Mouse (Mus musculus): ENCODE data around the gene Chit1.

The Chit1 gene

DNA sequence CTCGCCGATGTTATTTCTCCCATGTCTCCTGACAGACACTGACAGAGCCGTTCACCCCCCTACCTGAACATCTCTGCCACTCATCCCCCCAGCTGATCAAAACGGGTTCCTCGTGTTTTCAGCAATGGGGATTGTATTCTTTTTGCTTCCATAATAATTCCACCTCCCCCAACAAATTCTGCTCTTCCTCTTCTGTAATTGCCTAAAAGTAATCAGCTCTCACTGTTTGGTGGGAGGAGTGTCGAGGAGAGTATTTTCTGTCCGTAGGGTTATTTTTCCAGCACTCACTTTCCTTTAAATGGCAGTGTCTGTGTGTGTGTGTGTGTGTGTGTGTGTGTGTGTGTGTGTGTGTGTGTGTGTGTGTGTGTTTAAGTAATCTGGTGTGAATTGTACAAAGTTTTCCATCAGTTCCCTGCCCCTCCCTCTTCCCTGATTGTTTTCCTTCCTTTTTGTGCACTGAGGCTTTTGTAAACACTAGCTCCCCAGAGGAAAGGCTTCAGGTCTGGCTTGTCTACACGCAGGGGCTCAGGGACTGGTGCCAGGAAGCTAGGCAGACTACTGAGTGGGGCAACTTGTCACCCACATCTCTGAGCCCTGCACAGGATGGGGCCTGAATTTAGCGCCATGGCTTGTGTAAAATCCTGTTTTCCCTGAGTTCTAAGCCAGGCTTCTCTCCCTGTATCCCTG lies 31.4 kb upstream of the Chit1 start:
- peak; percentile 69 to 70 for DNase-seq

DNA sequence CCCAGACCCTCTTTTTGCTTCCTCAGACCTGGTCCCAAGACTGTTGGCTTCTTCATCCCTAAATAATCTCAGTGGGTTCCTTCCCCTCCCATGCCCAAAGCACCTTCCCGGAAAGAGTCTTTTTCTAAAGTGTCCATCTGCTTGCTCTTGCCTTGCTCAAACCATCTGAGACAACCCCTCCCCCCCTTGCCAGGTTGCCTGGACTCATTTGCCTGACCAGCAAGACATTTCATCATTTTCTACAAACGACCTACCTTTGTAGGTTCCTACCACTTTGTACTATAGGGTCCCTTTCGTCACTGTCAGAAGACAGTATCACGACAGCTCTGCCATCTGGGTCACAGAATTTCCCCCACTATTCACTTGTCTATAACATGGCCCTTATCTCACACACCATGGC lies 30.6 kb upstream of the Chit1 start:
- peak; percentile 65 to 68 for DNase-seq

DNA sequence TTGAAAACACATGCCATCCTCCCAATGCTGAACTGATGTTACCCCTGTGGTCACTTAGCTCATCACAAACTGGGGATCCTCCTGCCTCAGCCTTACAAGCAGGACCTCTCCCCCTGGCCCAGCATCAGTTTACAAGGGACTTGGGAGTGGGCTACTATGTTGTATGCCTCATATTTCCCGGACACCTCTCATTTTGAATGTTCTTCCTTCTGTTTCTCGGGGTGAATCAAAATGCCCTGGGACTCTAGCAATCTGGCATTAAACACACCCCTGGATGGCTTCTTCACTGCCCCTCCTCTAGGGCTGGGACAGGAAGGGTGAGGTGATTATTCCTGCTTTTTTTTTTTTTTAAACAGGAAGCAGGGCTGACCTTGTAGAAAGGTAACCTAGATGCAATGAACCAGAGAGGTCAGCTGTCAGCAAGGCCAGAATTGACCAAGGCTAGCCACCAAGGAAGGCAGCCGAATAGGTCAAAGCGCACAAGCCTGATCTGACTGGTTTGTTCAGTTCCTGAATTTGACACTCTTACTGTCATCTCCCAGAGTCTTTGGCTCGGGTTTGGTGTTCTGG lies 30.1 kb upstream of the Chit1 start:
- DNase-seq = no peak

DNA sequence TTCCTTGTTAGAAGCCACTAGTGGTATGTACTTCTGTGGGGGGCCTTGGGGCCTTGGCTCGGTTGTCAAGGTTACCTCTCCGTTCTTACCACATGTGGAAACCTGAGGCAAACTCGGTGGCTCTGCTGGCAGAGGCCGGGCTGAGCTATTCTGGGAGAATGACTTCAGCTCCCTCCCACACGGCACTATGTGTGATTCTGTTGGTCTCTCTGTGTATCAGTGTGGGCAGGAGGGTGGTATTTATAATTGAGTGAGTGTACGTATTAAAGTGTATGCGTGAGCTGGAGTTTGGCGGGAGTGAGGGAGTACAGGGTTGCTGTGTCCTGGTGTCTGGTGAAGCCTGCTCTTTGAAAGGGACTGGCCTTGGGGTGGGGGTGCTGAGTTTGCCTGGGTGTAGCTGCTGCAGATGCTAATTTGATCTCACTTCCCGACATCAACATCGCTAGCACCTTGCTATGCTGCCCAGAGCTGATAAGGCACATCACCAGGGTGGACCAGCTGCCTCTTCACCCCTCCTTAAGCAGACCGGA lies 28.0 kb upstream of the Chit1 start:
- DNase-seq = peak in 1 of 2 experiments; percentile 44

DNA sequence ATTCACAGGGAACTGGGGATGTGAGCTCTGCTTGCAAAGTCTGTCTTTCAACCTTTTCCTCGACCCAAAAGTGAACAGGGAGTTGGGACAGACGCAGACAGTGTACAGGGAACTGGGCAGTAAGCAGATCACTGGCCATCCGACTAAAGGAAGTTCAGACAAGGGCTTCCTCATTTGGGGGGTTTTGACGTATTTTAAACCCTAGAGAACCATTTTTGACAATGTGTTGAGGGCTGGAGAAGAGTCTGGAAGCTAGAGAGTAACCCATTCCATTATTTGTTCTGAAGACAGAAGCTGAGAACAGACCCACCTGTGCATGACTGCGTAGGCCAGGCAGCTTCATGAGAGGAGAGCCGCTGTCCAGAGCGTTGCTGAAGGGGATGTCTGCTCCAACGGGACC lies 27.4 kb upstream of the Chit1 start:
- DNase-seq = no peak

DNA sequence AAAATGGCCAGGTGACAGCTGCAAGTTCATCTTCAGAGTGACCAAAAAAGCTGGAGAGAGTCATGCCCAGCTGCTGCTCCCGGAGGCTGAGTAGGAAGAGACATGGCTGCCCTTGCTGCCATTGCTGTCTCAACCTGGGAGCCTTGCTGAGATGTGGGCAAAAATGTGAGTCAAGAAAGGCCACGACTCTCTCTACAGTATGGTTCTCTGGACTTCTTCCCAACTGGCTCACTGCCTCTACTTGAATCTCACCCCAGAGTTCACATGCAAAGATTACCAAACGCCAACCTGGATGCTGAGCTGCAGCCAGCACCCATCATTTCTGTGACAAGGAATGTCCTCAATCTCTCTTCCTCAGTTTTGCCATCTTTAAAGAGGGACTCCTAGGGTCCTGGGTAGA lies 26.9 kb upstream of the Chit1 start:
- DNase-seq = peak; percentile 81 to 86

DNA sequence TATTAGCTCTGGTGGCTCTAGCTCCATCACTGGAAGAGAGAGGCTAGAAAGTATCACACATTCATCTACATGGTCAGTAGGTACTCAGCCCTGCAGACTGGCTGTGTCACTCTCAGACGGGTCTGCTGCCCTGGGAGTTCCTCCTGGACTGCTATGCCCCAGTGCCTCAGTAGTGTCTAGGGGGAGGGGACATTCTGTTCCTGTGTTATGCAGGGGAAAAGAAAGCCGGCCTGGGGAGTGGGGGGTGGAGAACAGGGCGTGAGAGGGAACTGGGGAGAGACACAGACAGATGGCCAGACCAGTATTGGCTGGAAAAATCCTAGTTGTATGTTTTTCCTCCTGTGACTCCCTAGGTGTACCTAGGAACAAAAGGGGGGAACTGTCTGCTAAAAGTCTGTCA lies 25.0 kb upstream of the Chit1 start:
- no peak for DNase-seq

DNA sequence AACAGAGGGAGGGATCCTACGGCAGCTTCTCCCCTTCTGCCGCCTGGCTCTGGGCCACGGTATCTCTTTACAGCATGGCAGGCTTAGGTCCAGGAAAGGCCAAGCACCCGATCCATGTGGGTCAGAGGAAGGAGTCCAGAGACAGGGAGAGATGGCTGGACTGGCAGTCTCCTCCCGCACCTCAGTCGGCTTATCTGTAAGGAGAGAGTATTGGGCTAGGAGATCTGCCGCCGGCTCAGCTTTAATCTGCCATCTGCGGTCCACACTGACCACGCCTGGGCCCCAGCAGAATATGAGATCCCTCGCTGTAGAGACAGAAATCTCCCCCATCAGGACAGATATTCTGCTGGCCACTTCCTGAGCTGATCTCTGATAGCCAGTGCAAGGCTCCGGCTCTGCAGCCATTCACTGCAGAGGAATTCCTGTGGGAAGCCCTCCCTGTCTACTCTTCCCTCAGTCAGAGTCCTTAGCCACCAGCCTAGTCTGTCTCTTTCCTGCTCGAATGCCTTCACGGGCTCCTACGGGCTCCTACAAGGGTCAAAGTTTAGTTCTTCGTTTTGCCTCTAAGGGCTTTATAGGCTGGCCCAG lies 24.1 kb upstream of the Chit1 start:
- DNase-seq = peak; percentile 84 to 87

DNA sequence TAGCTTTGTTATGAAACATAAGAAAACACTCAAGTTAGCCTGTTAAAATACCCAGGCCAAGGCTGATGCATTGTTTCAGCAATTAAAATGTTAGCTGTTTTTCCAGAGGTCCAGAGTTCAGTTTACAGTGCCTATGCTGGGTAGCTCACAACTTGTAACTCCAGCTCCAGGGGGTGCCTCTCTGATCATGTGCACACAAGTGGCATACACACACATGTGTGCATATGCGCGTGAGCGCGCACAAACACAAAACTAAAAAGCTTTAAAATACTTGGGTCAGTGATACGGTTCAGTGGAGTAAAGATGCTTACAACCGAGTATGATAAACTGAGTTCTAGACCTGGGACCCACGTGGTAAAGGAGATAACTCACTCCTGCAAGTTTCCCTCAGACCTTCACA lies 22.0 kb upstream of the Chit1 start:
- DNase-seq = no peak

DNA sequence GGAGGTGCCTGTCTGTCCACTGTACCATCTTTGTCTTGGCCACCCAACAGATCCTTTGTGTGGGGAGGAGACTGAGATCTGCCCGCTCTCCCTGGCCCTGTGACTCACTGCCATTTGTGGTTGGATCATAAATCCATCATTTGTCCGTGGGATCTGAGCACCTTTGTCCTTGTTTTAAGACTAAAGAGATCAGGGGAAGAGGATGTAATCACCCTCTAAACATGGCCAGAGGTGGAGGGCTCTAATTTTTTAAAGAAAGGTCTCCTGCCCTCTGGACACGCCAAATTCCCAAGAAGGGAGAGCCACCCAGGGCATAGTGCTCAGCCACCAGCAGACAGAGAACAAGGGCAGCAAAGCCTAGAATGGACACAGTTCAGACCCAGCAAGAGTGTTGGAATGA lies 19.2 kb upstream of the Chit1 start:
- DNase-seq = no peak

DNA sequence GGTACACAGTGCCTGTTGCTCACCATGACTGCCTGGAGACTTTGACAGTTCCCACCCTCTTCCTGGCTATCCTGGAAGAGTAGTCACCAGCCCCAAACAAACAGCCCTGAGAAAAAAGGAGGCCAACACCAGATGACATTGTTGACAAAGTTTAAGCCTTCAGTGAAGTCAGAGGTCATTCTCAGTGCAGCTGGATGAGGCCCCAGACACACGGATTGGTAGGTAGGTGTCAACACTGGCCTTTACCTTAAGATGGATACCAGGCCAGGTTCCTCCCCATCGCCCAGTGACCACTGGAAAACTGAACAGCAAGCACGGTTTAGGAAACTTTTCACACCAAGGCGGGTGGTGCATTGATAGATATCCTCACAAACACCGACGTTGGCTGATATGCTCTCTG lies 18.7 kb upstream of the Chit1 start:
- DNase-seq = no peak

DNA sequence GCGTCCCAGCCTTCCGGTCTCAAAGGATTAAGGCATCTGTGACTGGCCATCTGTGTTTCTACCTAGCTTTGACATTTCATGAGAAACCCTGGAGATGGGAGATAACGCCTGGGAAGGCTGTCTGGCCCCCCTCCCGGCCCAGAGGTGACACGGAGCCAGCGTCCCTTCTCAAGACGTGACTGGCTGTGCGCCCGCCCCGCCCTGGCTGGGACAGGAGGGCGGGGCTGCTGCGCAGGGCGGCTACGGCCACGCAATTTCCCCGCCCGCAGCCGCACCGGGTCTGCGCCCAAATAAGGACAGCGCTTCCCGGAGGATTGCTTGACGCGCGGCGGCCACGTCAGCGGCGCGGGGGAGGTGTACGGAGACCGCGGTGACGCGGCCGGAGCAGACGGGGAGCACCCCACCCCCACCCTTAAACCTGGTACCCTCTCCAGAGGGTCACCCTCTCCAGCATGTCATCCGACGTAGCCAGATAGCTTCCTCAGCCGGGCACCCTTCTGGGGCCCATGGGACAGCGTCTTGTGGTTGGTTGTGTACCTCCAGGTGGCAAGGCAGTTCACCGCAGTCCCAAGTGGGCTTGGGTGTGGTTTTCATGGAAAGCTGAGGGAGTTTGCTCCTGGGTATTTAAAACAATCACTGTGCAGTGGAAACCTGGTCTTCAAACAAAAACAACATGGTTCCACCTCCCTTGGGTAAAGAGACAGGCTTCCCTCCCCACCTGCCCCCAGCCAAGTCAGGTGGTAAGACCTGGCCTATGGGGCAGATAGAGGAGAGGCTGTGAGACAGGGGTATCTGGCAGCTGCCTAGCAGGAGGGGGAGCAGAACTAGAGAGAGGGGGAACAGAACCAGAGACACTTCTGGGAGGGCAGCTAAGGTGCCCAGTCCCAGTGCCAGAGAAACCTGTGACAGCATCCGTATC lies 17.9 kb upstream of the Chit1 start:
- peak; percentile 91 to 92 for DNase-seq

DNA sequence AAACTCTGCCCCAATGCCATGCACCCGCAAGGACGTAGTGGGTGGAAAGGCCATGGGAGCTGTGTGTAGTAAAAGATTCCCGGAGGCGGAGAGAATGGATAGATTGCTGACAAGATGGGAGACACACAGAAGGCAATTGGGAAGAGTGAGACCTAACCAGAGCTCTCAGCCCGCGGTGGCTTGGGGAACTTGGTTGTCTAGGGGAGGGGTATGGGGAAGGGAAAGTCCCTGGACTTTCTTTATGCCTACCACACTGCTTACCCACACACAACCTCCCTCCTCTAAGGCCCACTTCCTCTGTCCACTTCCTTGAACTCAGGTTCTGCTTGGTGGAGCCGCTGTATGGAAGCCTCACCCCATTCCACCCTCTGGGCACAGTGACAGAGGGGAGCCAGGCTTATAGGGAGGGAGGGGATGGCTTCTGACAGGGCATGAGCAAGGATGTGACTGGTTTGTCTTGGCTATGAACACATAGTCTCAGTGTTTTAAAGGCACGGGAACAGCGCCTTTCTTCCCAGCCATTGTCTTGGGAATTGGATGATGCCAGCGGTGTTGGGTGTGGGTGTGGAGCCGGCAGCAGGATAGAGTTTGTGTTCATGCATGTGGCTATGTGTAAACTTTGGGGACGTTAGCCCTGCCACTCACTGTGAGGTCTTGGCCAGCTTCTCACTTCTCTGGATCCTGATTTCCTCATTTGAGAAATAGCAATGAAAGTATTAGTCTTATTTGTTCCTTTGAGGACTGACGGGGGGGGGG lies 17.1 kb upstream of the Chit1 start:
- no peak for DNase-seq

DNA sequence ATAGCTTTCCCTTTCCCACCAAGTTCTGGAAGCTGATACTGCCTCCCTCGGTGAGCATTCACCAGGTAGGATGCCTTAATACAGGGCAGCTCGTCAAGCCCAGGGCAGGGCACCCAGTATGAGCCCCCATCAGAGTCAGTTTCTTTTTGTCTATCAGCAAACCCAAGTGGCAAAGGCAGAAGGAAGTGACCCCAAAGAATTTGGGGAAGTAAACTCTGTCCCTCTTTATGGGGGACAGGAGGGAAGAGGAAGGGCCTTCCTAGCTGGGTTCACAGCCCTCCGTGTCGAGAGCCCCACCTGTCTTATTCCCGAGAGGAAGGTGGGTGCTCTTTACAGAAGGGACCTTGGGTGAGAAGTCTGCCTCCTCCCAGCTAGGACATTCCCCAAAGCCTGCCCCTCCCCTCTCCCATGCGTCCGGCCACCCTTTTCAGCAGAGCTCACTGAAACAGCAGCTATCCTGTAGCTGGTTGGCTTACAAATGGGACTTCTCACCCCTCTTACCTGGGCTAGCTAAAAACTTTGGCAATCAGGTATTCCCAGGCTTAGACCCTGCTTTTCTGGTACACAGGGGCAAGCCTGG lies 15.9 kb upstream of the Chit1 start:
- no peak for DNase-seq

DNA sequence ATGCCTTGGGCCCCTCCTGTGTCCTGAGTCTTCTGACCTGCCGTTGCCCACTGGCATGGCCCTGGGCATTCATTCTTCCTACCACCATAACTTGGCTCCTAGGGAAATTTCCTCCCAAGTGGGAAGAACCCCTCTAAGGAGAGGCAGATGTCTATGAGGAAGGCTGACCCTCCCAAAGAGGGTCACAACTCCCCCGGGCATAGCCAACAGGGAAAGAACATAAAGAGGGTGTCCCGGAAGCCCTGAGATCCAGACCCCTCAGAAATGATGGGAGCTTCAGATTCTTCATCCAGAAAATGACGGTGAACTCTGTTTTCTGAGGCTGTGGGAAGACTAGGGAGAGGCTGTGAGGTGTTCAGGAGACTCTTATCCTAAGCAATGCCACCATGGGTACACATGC lies 15.3 kb upstream of the Chit1 start:
- no peak for DNase-seq

DNA sequence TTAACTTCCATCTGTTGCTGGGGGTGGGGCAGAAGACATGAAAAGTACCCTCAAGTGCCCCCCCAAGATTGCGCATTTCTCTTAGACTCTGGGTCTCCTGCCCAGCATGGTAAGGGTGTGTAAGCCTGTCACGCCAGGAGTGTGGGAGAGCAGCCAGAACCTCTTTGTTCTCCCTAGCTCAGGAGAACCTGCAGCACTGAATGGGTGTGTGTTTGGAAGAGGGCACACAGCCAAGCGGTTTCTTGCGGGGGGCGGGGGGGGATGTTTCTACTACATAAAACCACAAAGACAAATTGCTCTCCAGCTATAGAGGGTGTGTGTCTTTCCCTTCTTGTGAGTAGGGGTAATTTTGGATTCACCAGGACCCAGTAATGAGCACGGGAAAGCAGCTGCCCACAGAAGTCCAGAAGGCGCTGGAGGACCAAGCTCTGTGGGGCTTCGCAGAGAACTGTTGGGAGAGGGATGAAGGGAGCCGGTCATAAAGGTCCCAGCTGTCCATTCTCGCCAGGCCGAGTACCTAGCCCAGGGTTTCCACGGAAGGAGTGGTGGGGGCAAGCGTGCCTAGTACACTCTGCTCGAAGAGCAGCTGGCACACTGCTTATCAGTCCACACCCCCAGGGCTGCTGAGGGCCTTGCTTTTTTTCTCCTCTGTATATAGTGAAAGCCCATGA lies 14.6 kb upstream of the Chit1 start:
- DNase-seq = peak; percentile 63 to 65

DNA sequence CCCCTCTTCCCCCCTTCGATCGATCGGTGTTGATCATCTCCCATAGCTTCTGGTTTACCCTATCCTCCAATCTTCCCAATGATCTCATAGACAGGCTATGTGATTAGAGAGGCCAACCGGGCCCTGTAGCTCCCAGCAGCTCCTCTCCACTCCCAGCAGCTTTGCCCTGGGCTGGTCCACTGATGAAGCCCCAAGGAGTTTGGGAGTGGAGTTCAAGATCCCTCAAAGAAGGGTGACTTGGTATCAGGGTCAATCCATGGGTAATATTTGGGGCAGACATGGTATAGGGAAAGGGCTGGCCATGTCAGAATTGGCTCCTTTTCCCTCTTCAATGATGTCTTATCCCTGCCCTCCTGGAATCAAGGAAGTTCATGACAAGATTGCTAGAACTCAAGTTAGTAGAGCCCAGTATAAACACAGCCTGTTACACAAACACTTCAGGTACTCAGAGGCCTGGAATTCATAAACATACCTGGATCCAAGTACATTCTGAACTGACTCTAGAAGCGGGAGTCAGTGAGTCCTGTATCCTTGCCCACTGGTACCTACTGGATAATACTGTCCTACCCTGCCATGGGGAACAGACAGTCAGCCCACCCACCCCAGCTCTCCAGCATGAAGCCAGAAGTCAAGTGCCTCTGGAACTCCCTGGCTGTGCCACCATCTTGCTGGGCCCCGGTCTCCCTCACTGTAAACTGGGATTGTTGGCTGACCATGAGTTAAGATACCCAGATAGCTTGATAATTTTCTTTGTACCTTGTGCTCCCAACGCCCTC lies 13.8 kb upstream of the Chit1 start:
- no peak for DNase-seq

DNA sequence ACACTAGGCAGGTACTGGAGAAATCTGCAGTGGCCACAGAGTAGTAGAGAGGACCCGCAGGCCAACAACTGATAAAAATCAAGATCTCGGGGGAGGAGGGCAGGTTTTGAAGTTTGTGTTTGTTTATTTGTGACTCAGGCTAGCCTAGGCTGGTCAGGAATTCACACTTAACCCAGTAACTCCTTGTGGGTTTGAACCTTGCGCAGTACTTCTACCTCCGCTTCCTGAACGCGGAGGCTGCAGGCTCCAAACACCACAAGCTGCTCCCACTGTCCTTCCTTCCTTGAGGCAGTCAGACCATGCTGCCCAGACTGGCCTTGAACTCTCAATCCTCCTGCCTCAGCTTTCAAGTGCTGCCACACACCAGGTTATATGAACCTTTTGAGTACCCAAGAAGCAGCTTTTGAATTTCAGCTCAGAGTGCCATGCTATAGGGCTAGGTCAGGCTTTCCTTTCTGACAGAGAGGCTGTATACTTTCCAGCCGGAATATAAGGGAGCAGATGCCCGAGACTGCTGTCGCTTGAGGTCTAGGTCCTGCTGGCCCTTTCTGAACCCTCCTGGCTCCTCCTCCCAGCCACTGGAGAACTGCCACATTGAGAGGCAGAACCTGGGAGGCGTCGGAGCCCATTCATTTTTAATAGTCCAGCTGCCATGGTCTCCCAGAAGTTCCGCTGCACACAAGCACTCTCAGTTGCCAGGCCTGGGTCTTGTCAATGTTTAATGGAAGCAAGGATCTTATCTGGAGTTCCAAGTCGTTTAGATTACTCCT lies 12.9 kb upstream of the Chit1 start:
- DNase-seq = peak; percentile 59 to 65

DNA sequence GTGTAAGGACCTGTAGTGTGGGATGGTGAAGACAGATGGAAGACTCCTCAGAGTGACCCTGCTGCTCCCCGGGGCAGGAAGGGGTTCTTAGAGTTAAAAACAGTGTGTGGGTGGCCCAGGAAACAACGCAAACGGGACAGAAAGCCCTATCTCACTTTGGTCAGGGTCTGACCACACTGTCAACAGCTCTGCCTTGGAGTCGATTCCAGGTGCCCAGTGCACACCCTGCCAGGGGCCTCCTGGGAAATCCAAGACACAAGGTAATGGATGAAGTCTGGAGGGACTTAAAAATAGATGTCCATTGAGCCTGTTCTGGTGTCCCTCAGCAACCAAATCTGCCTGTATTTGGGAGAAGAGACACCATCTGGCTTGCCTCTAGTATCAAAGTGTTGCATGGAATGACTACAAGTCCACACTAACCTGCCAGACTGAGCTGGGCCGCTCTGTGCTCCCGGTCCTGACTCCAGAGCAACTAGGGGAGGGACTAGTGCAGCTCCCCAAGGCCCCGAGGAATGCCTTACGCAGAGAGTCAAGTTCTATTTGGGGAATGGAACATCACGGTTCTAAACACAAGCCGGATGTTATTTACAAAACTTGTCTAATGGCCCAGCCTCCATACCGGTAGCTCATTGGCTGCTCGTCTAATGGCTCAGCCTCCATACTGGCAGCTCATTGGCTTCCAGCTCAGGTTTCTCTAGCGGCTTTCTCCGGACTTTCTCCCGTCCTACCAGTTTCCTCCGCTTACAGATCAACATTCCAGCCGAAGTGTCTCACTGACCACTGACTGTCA lies 12.1 kb upstream of the Chit1 start:
- peak; percentile 67 to 72 for DNase-seq

All from cerebellum, postnatal 10 days (tissue).